12 mouse cellular contexts compared by ENCODE assay signal in genomic region chr1:74915706-74916105, GRCm38 (mm10). TPM values are rescaled to one million over a fixed set of nuclear protein-coding genes. Genes with fewer than 3 reads are reported as not detected.
DNase-seq lines count a peak whose midpoint lies in the region; ATAC-seq and TF ChIP-seq lines count a peak whose summit lies in the region.
"Had no signal": no experiment of that assay in that cellular context is flagged by ENCODE, and none has a peak within 500 bp of the region (broad histone marks: within the 10 kb centered on the region; RNA-seq: fewer than 3 reads in every experiment).

No protein-coding gene starts in this region.

- WGBS in midbrain, embryonic 10.5 days = 33% methylated on average over 13 of the region's 13 CpGs
- WGBS in midbrain, embryonic 13.5 days = 23% methylated on average over 13 of the region's 13 CpGs
- WGBS in kidney, postnatal 0 days = 29% methylated on average over 13 of the region's 13 CpGs
- 27% methylated on average over 13 of the region's 13 CpGs for WGBS in stomach, embryonic 14.5 days

- DNase-seq in embryo, embryonic 10 days (ENCODE audit: low spot score) = peak; percentile 46
- DNase-seq in embryo, embryonic 10.5 days (ENCODE audit: low spot score) = no peak
- no peak for DNase-seq in midbrain, embryonic 10.5 days (ENCODE audit: low spot score)
- no peak for DNase-seq in kidney, postnatal 0 days (ENCODE audit: low spot score)
- DNase-seq in layer of hippocampus, postnatal 25 days (ENCODE audit: extremely low spot score in 1 of 2, low spot score in 1 of 2) = no peak
- no peak for DNase-seq in B cell, adult 2 months

- H3K4me2 ChIP-seq in midbrain, embryonic 13.5 days (replicated peaks) = no peak overlapping the region
- H3K4me2 ChIP-seq in kidney, postnatal 0 days (ENCODE audit: low read length) = no peak overlapping the region
- no peak overlapping the region for H3K4me2 ChIP-seq in stomach, embryonic 14.5 days (replicated peaks; ENCODE audit: low read depth, low read length)

- no peak overlapping the region for H3K9ac ChIP-seq in midbrain, embryonic 13.5 days (replicated peaks)
- H3K9ac ChIP-seq in kidney, postnatal 0 days (ENCODE audit: low read depth, low read length) = no peak overlapping the region
- no peak overlapping the region for H3K9ac ChIP-seq in stomach, embryonic 14.5 days (replicated peaks; ENCODE audit: low read depth, low read length)

- H3K27ac ChIP-seq in midbrain, embryonic 10.5 days (replicated peaks) = no peak overlapping the region
- H3K27ac ChIP-seq in midbrain, embryonic 13.5 days = no peak overlapping the region
- H3K27ac ChIP-seq in kidney, postnatal 0 days = no peak overlapping the region
- no peak overlapping the region for H3K27ac ChIP-seq in stomach, embryonic 14.5 days (ENCODE audit: low read length)

- peaks cover 13% of the 10 kb centered on the region for H3K4me1 ChIP-seq in midbrain, embryonic 10.5 days
- no peaks in the 10 kb centered on the region for H3K4me1 ChIP-seq in midbrain, embryonic 13.5 days (replicated peaks)
- no peaks in the 10 kb centered on the region for H3K4me1 ChIP-seq in kidney, postnatal 0 days (replicated peaks; ENCODE audit: insufficient read depth, low read length)
- H3K4me1 ChIP-seq in stomach, embryonic 14.5 days (ENCODE audit: control insufficient read depth, insufficient read depth, low read length) = no peaks in the 10 kb centered on the region

- no peaks in the 10 kb centered on the region for H3K36me3 ChIP-seq in midbrain, embryonic 10.5 days
- no peaks in the 10 kb centered on the region for H3K36me3 ChIP-seq in midbrain, embryonic 13.5 days
- no peaks in the 10 kb centered on the region for H3K36me3 ChIP-seq in kidney, postnatal 0 days (ENCODE audit: insufficient read depth, low read length)
- H3K36me3 ChIP-seq in stomach, embryonic 14.5 days (ENCODE audit: control insufficient read depth, insufficient read depth, low read length) = no peaks in the 10 kb centered on the region

- peak; percentile 46; the same call in 1 of the 2 replicates for TF ChIP-seq CTCF in kidney, postnatal 0 days (IDR thresholded peaks at IDR 0.05; ENCODE audit: low read depth)

- no peak for ATAC-seq in midbrain, embryonic 13.5 days
- ATAC-seq in kidney, postnatal 0 days (replicated peaks; ENCODE audit: low FRiP score, low read depth) = no peak
- 0 out of 2 replicates have a peak, but pooled peaks have one; percentile 56 for ATAC-seq in stomach, embryonic 14.5 days (ENCODE audit: insufficient number of reproducible peaks, insufficient read depth, low FRiP score, low read depth)

- H3K9me3 ChIP-seq in midbrain, embryonic 10.5 days (replicated peaks) = no peaks in the 10 kb centered on the region
- H3K9me3 ChIP-seq in midbrain, embryonic 13.5 days = no peaks in the 10 kb centered on the region
- no peaks in the 10 kb centered on the region for H3K9me3 ChIP-seq in kidney, postnatal 0 days (replicated peaks; ENCODE audit: low read length)
- H3K9me3 ChIP-seq in stomach, embryonic 14.5 days (ENCODE audit: control insufficient read depth, low read depth, low read length) = no peaks in the 10 kb centered on the region

- peaks cover 52% of the 10 kb centered on the region for H3K27me3 ChIP-seq in midbrain, embryonic 10.5 days (ENCODE audit: low read depth, poor library complexity, severe bottlenecking)
- H3K27me3 ChIP-seq in midbrain, embryonic 13.5 days = peaks cover 21% of the 10 kb centered on the region; the same call in 1 of the 2 replicates
- no peaks in the 10 kb centered on the region for H3K27me3 ChIP-seq in kidney, postnatal 0 days (ENCODE audit: insufficient read depth, low read length)
- H3K27me3 ChIP-seq in stomach, embryonic 14.5 days (ENCODE audit: control insufficient read depth, insufficient read depth, low read length) = no peaks in the 10 kb centered on the region

- H3K4me3 ChIP-seq in midbrain, embryonic 10.5 days = peak overlapping the region; percentile 9; the same call in 1 of the 2 replicates
- no peak overlapping the region for H3K4me3 ChIP-seq in midbrain, embryonic 13.5 days (replicated peaks)
- H3K4me3 ChIP-seq in kidney, postnatal 0 days (replicated peaks; ENCODE audit: low read depth, low read length) = no peak overlapping the region
- H3K4me3 ChIP-seq in stomach, embryonic 14.5 days (ENCODE audit: low read depth, low read length) = no peak overlapping the region
- H3K4me3 ChIP-seq: myocyte had no signal

RNA-seq across cellular contexts. Expression of gene Cfap65, which starts 19.7 kb away (rescaled TPM):
- 0.04 and 0.07 TPM in 2 replicates for polyA plus RNA-seq in midbrain, embryonic 10.5 days (2016; fragmentation: Nextera tagmentation; extraction: Ambion mirVana)
- 0.24 and 0.42 TPM in 2 replicates for polyA plus RNA-seq in midbrain, embryonic 13.5 days (2015; fragmentation: Nextera tagmentation; extraction: Ambion mirVana)
- polyA plus RNA-seq in kidney, postnatal 0 days (2015; fragmentation: Nextera tagmentation; extraction: Ambion mirVana) = 0.08 TPM in 2 replicates
- polyA plus RNA-seq in stomach, embryonic 14.5 days (2014; fragmentation: Nextera tagmentation; extraction: Ambion mirVana) = not detected in 2 replicates
- 1 to 10 TPM; 1.2 to 2.3 TPM for total RNA-seq in layer of hippocampus, postnatal 25 days (2021)
- polyA plus RNA-seq: myocyte; spleen, adult 2 months had no signal

RNA-seq across cellular contexts. Expression of gene Cryba2, which starts 22.8 kb away (rescaled TPM):
- polyA plus RNA-seq in midbrain, embryonic 10.5 days (2016; fragmentation: Nextera tagmentation; extraction: Ambion mirVana) = 0.26 TPM in 1 of 2 replicates, not detected in the other
- polyA plus RNA-seq in midbrain, embryonic 13.5 days (2015; fragmentation: Nextera tagmentation; extraction: Ambion mirVana) = 0.64 and 1.9 TPM in 2 replicates
- not detected in 2 replicates for polyA plus RNA-seq in kidney, postnatal 0 days (2015; fragmentation: Nextera tagmentation; extraction: Ambion mirVana)
- polyA plus RNA-seq in stomach, embryonic 14.5 days (2014; fragmentation: Nextera tagmentation; extraction: Ambion mirVana) = 0.36 and 0.38 TPM in 2 replicates
- under 1 TPM in 1 of 2 experiments, not detected in 1; 0.39 TPM for total RNA-seq in layer of hippocampus, postnatal 25 days (2021)
- total RNA-seq: heart, postnatal 10 days had no signal
- polyA plus RNA-seq: myocyte; spleen, adult 2 months had no signal

RNA-seq across cellular contexts. Expression of gene Fev, which starts 30.5 kb away (rescaled TPM):
- polyA plus RNA-seq in midbrain, embryonic 10.5 days (2016; fragmentation: Nextera tagmentation; extraction: Ambion mirVana) = 0.36 TPM in 1 of 2 replicates, not detected in the other
- 1.8 and 5.1 TPM in 2 replicates for polyA plus RNA-seq in midbrain, embryonic 13.5 days (2015; fragmentation: Nextera tagmentation; extraction: Ambion mirVana)
- 0.14 and 0.20 TPM in 2 replicates for polyA plus RNA-seq in kidney, postnatal 0 days (2015; fragmentation: Nextera tagmentation; extraction: Ambion mirVana)
- 1.2 TPM in 1 of 2 replicates, not detected in the other for polyA plus RNA-seq in stomach, embryonic 14.5 days (2014; fragmentation: Nextera tagmentation; extraction: Ambion mirVana)
- total RNA-seq in layer of hippocampus, postnatal 25 days (2021) = not detected
- total RNA-seq: left cerebral cortex, postnatal 36 days had no signal
- polyA plus RNA-seq: myocyte had no signal

RNA-seq across cellular contexts. Expression of gene Ihh, which starts 35.8 kb away (rescaled TPM):
- 0.12 and 0.17 TPM in 2 replicates for polyA plus RNA-seq in midbrain, embryonic 10.5 days (2016; fragmentation: Nextera tagmentation; extraction: Ambion mirVana)
- 0.13 and 0.26 TPM in 2 replicates for polyA plus RNA-seq in midbrain, embryonic 13.5 days (2015; fragmentation: Nextera tagmentation; extraction: Ambion mirVana)
- 6.3 and 6.9 TPM in 2 replicates for polyA plus RNA-seq in kidney, postnatal 0 days (2015; fragmentation: Nextera tagmentation; extraction: Ambion mirVana)
- polyA plus RNA-seq in stomach, embryonic 14.5 days (2014; fragmentation: Nextera tagmentation; extraction: Ambion mirVana) = 29.2 and 30.2 TPM in 2 replicates
- under 1 TPM; 0.10 to 0.38 TPM for total RNA-seq in layer of hippocampus, postnatal 25 days (2021)
